Mouse (Mus musculus) liver, adult 2 months (tissue): ENCODE data around the gene Kansl3.

Source experiments
- CTCF ChIP-seq: fragments of 200-500 bp; IDR thresholded peaks from 2 replicates; pipeline ENCODE4 v1.5.1; 2011; ENCODE audit warnings: low read depth, low read length, control low read depth
- POLR2A ChIP-seq: fragments of 200-500 bp; IDR thresholded peaks from 2 replicates; pipeline ENCODE4 v1.6.1; 2011; ENCODE audit warnings: low read length, control low read depth; ENCODE audit not compliant: insufficient read depth; ENCODE audit errors: extremely low read depth

GRCm38 (mm10) chr1:36304764-36305163 lies 64.2 kb downstream of the Kansl3 start:
- TF ChIP-seq CTCF (no peak), POLR2A (no peak)
